Comparison of ENCODE assay signal across 7 mouse cellular contexts in the genomic region with DNA sequence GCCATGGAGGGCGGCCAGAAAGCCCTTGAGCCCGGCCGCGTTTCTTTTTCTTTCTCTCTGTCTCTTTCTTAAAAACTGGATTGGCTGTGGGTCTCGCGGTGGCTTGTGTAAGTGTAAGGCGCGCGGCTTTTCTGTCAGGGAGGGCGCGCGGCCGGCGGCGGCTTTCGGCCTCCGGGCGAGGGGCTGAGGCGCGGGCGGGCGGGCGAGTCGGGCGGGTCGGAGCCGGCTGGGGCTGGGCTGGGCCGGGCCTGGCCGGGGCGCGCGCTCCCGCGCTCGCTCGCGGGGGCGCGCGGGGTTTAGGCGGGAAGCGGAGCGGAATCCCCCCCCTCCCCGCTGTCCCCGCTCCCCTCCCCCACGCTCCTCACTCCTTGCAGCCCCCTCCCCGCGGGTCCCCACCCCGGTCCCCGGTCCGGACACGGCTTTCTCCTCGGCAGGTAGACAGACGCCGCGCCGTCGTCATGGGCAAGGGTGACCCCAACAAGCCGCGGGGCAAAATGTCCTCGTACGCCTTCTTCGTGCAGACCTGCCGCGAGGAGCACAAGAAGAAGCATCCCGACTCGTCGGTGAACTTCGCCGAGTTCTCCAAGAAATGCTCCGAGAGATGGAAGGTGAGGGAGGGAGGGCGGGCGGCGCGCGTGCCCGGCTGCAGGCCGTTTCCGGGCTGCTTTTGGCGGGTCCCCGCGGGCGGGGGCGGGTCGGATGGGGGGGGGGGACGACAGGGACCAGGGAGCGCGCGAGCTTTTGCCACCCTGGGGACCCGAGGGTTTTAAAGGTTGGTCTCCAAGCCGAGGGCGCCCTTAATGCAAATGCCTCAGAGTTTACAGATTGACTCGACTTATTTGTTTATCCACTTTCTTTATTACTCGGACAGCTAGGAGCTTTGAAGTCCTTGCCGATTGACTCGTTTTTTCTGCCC. TPM values are rescaled to one million over a fixed set of nuclear protein-coding genes. Genes with fewer than 3 reads are reported as not detected.
DNase-seq lines count a peak whose midpoint lies in the region; ATAC-seq and TF ChIP-seq lines count a peak whose summit lies in the region.

No protein-coding gene starts in this region.

- peak overlapping the region; percentile 65 for H3K4me3 ChIP-seq in C2C12 (ENCODE audit: insufficient read depth, poor library complexity, severe bottlenecking)
- H3K4me3 ChIP-seq in heart, embryonic 15.5 days = peak overlapping the region; percentile 78
- peak overlapping the region; percentile 85 for H3K4me3 ChIP-seq in midbrain, embryonic 16.5 days (ENCODE audit: low read depth, low read length)

- no peaks in the 10 kb centered on the region for H3K9me3 ChIP-seq in heart, embryonic 15.5 days (replicated peaks)
- H3K9me3 ChIP-seq in midbrain, embryonic 16.5 days (replicated peaks; ENCODE audit: control insufficient read depth, low read length, poor library complexity, severe bottlenecking) = no peaks in the 10 kb centered on the region

- peaks cover 14% of the 10 kb centered on the region for H3K79me3 ChIP-seq in C2C12 (ENCODE audit: low read depth)

- peaks cover 43% of the 10 kb centered on the region for H3K36me3 ChIP-seq in C2C12 (ENCODE audit: control insufficient read depth, insufficient read depth)
- H3K36me3 ChIP-seq in heart, embryonic 15.5 days = peaks cover 19% of the 10 kb centered on the region; the same call in 1 of the 2 replicates
- no peaks in the 10 kb centered on the region for H3K36me3 ChIP-seq in midbrain, embryonic 16.5 days (ENCODE audit: control insufficient read depth, insufficient read depth, low read length)

- peaks cover 13% of the 10 kb centered on the region for H3K4me1 ChIP-seq in heart, embryonic 15.5 days (replicated peaks)
- H3K4me1 ChIP-seq in midbrain, embryonic 16.5 days (ENCODE audit: control insufficient read depth, insufficient read depth, low read length) = peaks cover 7% of the 10 kb centered on the region

- H3K27ac ChIP-seq in heart, embryonic 15.5 days = peak overlapping the region; percentile 100
- H3K27ac ChIP-seq in midbrain, embryonic 16.5 days (ENCODE audit: low read length) = peak overlapping the region; percentile 92

- H3K27me3 ChIP-seq in C2C12 (ENCODE audit: control insufficient read depth, insufficient read depth, insufficient read length) = no peaks in the 10 kb centered on the region
- H3K27me3 ChIP-seq in heart, embryonic 15.5 days = no peaks in the 10 kb centered on the region
- no peaks in the 10 kb centered on the region for H3K27me3 ChIP-seq in midbrain, embryonic 16.5 days (ENCODE audit: control insufficient read depth, insufficient read depth, low read depth, low read length)

- under 1% methylated on average over 51 of the region's 96 CpGs for WGBS in heart, embryonic 15.5 days
- WGBS in midbrain, embryonic 16.5 days = under 1% methylated on average over 58 of the region's 96 CpGs

- H3ac ChIP-seq in C2C12 (ENCODE audit: control insufficient read depth, insufficient read length, low read depth) = peak overlapping the region; percentile 100

- peak overlapping the region; percentile 98 for H3K9ac ChIP-seq in heart, embryonic 15.5 days
- peak overlapping the region; percentile 75 for H3K9ac ChIP-seq in midbrain, embryonic 16.5 days (ENCODE audit: low read depth, low read length)

- no peak for TF ChIP-seq CTCF in C2C12 (IDR thresholded peaks at IDR 0.05; ENCODE audit: control insufficient read depth, insufficient read depth, insufficient read length)

- H3K4me2 ChIP-seq in heart, embryonic 15.5 days = peak overlapping the region; percentile 62
- peak overlapping the region; percentile 76 for H3K4me2 ChIP-seq in midbrain, embryonic 16.5 days (ENCODE audit: low read length)

- peaks cover 23% of the 10 kb centered on the region for H3K79me2 ChIP-seq in C2C12 (ENCODE audit: control insufficient read depth, insufficient read depth)

- DNase-seq in 416B (ENCODE audit: low read depth) = peak; percentile 32
- DNase-seq in cerebellum, adult 9-10 months = peak; percentile 50
- peak; percentile 28 to 67 for DNase-seq in kidney, postnatal 36 days
- no peak for DNase-seq in c-Kit-positive CD71-positive TER-119-positive erythroid progenitor cells, embryonic 14.5 days (ENCODE audit: low spot score)

- ATAC-seq in heart, embryonic 15.5 days (replicated peaks; ENCODE audit: insufficient number of reproducible peaks, insufficient read depth, low FRiP score, low read depth) = peak; percentile 29
- ATAC-seq in midbrain, embryonic 16.5 days = peak; percentile 65

TF ChIP-seq in C2C12, 6 proteins besides CTCF, POLR2A, EP300 and RAD21:
- TF ChIP-seq FOSL1 (IDR thresholded peaks at IDR 0.05; ENCODE audit: insufficient read depth, low read length, poor library complexity, severe bottlenecking) = no peak
- no peak for TF ChIP-seq USF1 (IDR thresholded peaks at IDR 0.05; ENCODE audit: low read depth)
- TF ChIP-seq CEBPB (IDR thresholded peaks at IDR 0.05; ENCODE audit: low read depth) = no peak
- TF ChIP-seq MYOG (IDR thresholded peaks at IDR 0.05; ENCODE audit: control insufficient read depth, extremely low read depth, insufficient read length) = no peak
- TF ChIP-seq MAX (IDR thresholded peaks at IDR 0.05) = no peak
- no peak for TF ChIP-seq MYOD1 (IDR thresholded peaks at IDR 0.05; ENCODE audit: control insufficient read depth, insufficient read length, low read depth)

RNA-seq across cellular contexts. Expression of gene Hmgb2, which starts 0.7 kb away (rescaled TPM):
- 87.2 TPM for polyA plus RNA-seq in C2C12 (2012; fragmentation: generic; extraction: Trizol)
- polyA plus RNA-seq in heart, embryonic 15.5 days (2015; fragmentation: Nextera tagmentation; extraction: Ambion mirVana) = 181 and 273 TPM in 2 replicates
- polyA plus RNA-seq in midbrain, embryonic 16.5 days (2015; fragmentation: Nextera tagmentation; extraction: Ambion mirVana) = 42.3 and 46.4 TPM in 2 replicates

RNA-seq across cellular contexts. Expression of gene Sap30, which starts 24.7 kb away (rescaled TPM):
- polyA plus RNA-seq in C2C12 (2012; fragmentation: generic; extraction: Trizol) = 20.5 TPM
- polyA plus RNA-seq in heart, embryonic 15.5 days (2015; fragmentation: Nextera tagmentation; extraction: Ambion mirVana) = 46.6 and 46.9 TPM in 2 replicates
- polyA plus RNA-seq in midbrain, embryonic 16.5 days (2015; fragmentation: Nextera tagmentation; extraction: Ambion mirVana) = 24.5 and 26.0 TPM in 2 replicates

RNA-seq across cellular contexts. Expression of gene Scrg1, which starts 56.7 kb away (rescaled TPM):
- not detected for polyA plus RNA-seq in C2C12 (2012; fragmentation: generic; extraction: Trizol)
- 1.7 and 2.4 TPM in 2 replicates for polyA plus RNA-seq in heart, embryonic 15.5 days (2015; fragmentation: Nextera tagmentation; extraction: Ambion mirVana)
- 10.9 and 15.6 TPM in 2 replicates for polyA plus RNA-seq in midbrain, embryonic 16.5 days (2015; fragmentation: Nextera tagmentation; extraction: Ambion mirVana)
